Mouse (Mus musculus): ENCODE results near the gene Heatr3. TPM values are rescaled to one million over a fixed set of nuclear protein-coding genes. Genes with fewer than 3 reads are reported as not detected.

Gene Heatr3
- polyA plus RNA-seq (2015; fragmentation: Nextera tagmentation; extraction: Ambion mirVana): 36.2 and 41.8 TPM in 2 replicates

GRCm38 (mm10) chr8:88137748-88138484 lies at the start of gene Heatr3:
Gene Heatr3, plus strand, starts transcription at chr8:88137855.
- peak; percentile 99 for ATAC-seq (ENCODE audit: low read depth)
- Histone ChIP-seq H3K9me3 (no peaks in the 10 kb centered on the region), H3K4me1 (replicated peaks) (peaks cover 24% of the 10 kb centered on the region), H3K27ac (replicated peaks) (peak within 1 kb of the TSS; percentile 96), H3K9ac (peak within 1 kb of the TSS; percentile 87), H3K4me3 (peak within 1 kb of the TSS; percentile 81), H3K36me3 (peaks cover 56% of the 10 kb centered on the region), H3K4me2 (peak within 1 kb of the TSS; percentile 81), H3K27me3 (no peaks in the 10 kb centered on the region)
- WGBS: under 1% methylated on average over 79 of the region's 79 CpGs

GRCm38 (mm10) chr8:88088006-88088405 lies 49.6 kb upstream of the Heatr3 start:
- no peak overlapping the region for H3K4me2 ChIP-seq
- H3K27ac ChIP-seq (replicated peaks): no peak overlapping the region
- ATAC-seq (ENCODE audit: low read depth): no peak

GRCm38 (mm10) chr8:88091661-88092060 lies 46.0 kb upstream of the Heatr3 start:
- ATAC-seq (ENCODE audit: low read depth): no peak
- Histone ChIP-seq H3K9me3 (no peaks in the 10 kb centered on the region), H3K27ac (replicated peaks) (no peak overlapping the region), H3K4me3 (no peak overlapping the region), H3K4me2 (no peak overlapping the region), H3K27me3 (no peaks in the 10 kb centered on the region), H3K36me3 (no peaks in the 10 kb centered on the region), H3K9ac (no peak overlapping the region), H3K4me1 (replicated peaks) (no peaks in the 10 kb centered on the region)
- 88% methylated on average over 2 of the region's 2 CpGs for WGBS

More at GRCm38 (mm10) chr8:88088006-88088405, 49.6 kb upstream of the Heatr3 start:
- H3K9me3 ChIP-seq: no peaks in the 10 kb centered on the region
- no peaks in the 10 kb centered on the region for H3K4me1 ChIP-seq (replicated peaks)
- no peak overlapping the region for H3K4me3 ChIP-seq
- H3K36me3 ChIP-seq: no peaks in the 10 kb centered on the region
- no peaks in the 10 kb centered on the region for H3K27me3 ChIP-seq
- no peak overlapping the region for H3K9ac ChIP-seq

- Histone ChIP-seq H3K4me2 (no peak overlapping the region), H3K4me3 (no peak overlapping the region), H3K27ac (replicated peaks) (no peak overlapping the region), H3K27me3 (no peaks in the 10 kb centered on the region), H3K4me1 (replicated peaks) (no peaks in the 10 kb centered on the region), H3K36me3 (no peaks in the 10 kb centered on the region), H3K9me3 (no peaks in the 10 kb centered on the region), H3K9ac (no peak overlapping the region)
- 73% methylated on average over 4 of the region's 4 CpGs for WGBS
- no peak for ATAC-seq (ENCODE audit: low read depth)
These were observed 44.3 kb upstream of the Heatr3 start for GRCm38 (mm10) chr8:88093367-88093766.

- WGBS: 85% methylated on average over 4 of the region's 4 CpGs
- no peaks in the 10 kb centered on the region for H3K27me3 ChIP-seq
- H3K9ac ChIP-seq: no peak overlapping the region
- no peaks in the 10 kb centered on the region for H3K4me1 ChIP-seq (replicated peaks)
- no peak for ATAC-seq (ENCODE audit: low read depth)
- H3K4me2 ChIP-seq: no peak overlapping the region
- no peaks in the 10 kb centered on the region for H3K9me3 ChIP-seq
- H3K36me3 ChIP-seq: no peaks in the 10 kb centered on the region
- H3K27ac ChIP-seq (replicated peaks): no peak overlapping the region
- H3K4me3 ChIP-seq: no peak overlapping the region
These were observed 38.8 kb upstream of the Heatr3 start for GRCm38 (mm10) chr8:88098856-88099255.

GRCm38 (mm10) chr8:88099526-88099925 lies 38.1 kb upstream of the Heatr3 start:
- WGBS: 0% methylated on average over 1 of the region's 1 CpGs
- H3K9ac ChIP-seq: no peak overlapping the region

GRCm38 (mm10) chr8:88109241-88109640 lies 28.4 kb upstream of the Heatr3 start:
- no peak overlapping the region for H3K27ac ChIP-seq (replicated peaks)
- no peak overlapping the region for H3K4me2 ChIP-seq
- no peak overlapping the region for H3K9ac ChIP-seq
- no peak overlapping the region for H3K4me3 ChIP-seq
- no peaks in the 10 kb centered on the region for H3K4me1 ChIP-seq (replicated peaks)
- WGBS: 91% methylated on average over 4 of the region's 4 CpGs
- H3K27me3 ChIP-seq: no peaks in the 10 kb centered on the region
- no peak for ATAC-seq (ENCODE audit: low read depth)
- no peaks in the 10 kb centered on the region for H3K36me3 ChIP-seq
- H3K9me3 ChIP-seq: no peaks in the 10 kb centered on the region

More at GRCm38 (mm10) chr8:88099526-88099925, 38.1 kb upstream of the Heatr3 start:
- Histone ChIP-seq H3K27me3 (no peaks in the 10 kb centered on the region), H3K4me3 (no peak overlapping the region), H3K27ac (replicated peaks) (no peak overlapping the region), H3K4me2 (no peak overlapping the region), H3K9me3 (no peaks in the 10 kb centered on the region), H3K4me1 (replicated peaks) (no peaks in the 10 kb centered on the region), H3K36me3 (no peaks in the 10 kb centered on the region)
- no peak for ATAC-seq (ENCODE audit: low read depth)

- H3K4me1 ChIP-seq (replicated peaks): peaks cover 15% of the 10 kb centered on the region
- H3K9ac ChIP-seq: peak within 1 kb of the TSS; percentile 86
- H3K27me3 ChIP-seq: no peaks in the 10 kb centered on the region
- H3K9me3 ChIP-seq: no peaks in the 10 kb centered on the region
- H3K4me3 ChIP-seq: peak within 1 kb of the TSS; percentile 76
- H3K36me3 ChIP-seq: peaks cover 19% of the 10 kb centered on the region
- H3K27ac ChIP-seq (replicated peaks): peak within 1 kb of the TSS; percentile 76
- peak within 1 kb of the TSS; percentile 66 for H3K4me2 ChIP-seq
- peak; percentile 100 for ATAC-seq (ENCODE audit: low read depth)
- WGBS: under 1% methylated on average over 48 of the region's 49 CpGs
These were observed 19.1 kb upstream of the Heatr3 start, which contains the start of gene Cnep1r1 for GRCm38 (mm10) chr8:88118456-88119036. Gene Cnep1r1, plus strand, starts transcription at chr8:88118769.

GRCm38 (mm10) chr8:88119076-88119475 lies 18.6 kb upstream of the Heatr3 start:
- Histone ChIP-seq H3K36me3 (peaks cover 22% of the 10 kb centered on the region), H3K4me2 (peak overlapping the region; percentile 66), H3K27me3 (no peaks in the 10 kb centered on the region), H3K4me3 (peak overlapping the region; percentile 76), H3K9ac (peak overlapping the region; percentile 86), H3K9me3 (no peaks in the 10 kb centered on the region), H3K4me1 (replicated peaks) (peaks cover 15% of the 10 kb centered on the region), H3K27ac (replicated peaks) (peak overlapping the region; percentile 76; the same call in 1 of the 2 replicates)
- 0 out of 2 replicates have a peak, but pooled peaks have one; percentile 65 for ATAC-seq (ENCODE audit: low read depth)
- WGBS: 1% methylated on average over 11 of the region's 11 CpGs

- 88% methylated on average over 2 of the region's 2 CpGs for WGBS
- Histone ChIP-seq H3K27ac (replicated peaks) (no peak overlapping the region), H3K36me3 (peaks cover 66% of the 10 kb centered on the region), H3K27me3 (no peaks in the 10 kb centered on the region), H3K4me3 (no peak overlapping the region), H3K9me3 (no peaks in the 10 kb centered on the region), H3K4me2 (no peak overlapping the region), H3K4me1 (replicated peaks) (peaks cover 8% of the 10 kb centered on the region; the same call in 1 of the 2 replicates), H3K9ac (no peak overlapping the region)
- no peak for ATAC-seq (ENCODE audit: low read depth)
These were observed 12.8 kb upstream of the Heatr3 start for GRCm38 (mm10) chr8:88124850-88125249.

- Histone ChIP-seq H3K36me3 (peaks cover 74% of the 10 kb centered on the region), H3K4me3 (no peak overlapping the region), H3K9ac (no peak overlapping the region), H3K9me3 (no peaks in the 10 kb centered on the region), H3K4me2 (no peak overlapping the region), H3K27me3 (no peaks in the 10 kb centered on the region), H3K27ac (replicated peaks) (no peak overlapping the region), H3K4me1 (replicated peaks) (no peaks in the 10 kb centered on the region)
- 91% methylated on average over 4 of the region's 4 CpGs for WGBS
- ATAC-seq (ENCODE audit: low read depth): no peak
These were observed 8.3 kb upstream of the Heatr3 start for GRCm38 (mm10) chr8:88129397-88129796.

- H3K4me3 ChIP-seq: no peak overlapping the region
- H3K4me1 ChIP-seq (replicated peaks): no peaks in the 10 kb centered on the region
- WGBS: 64% methylated on average over 7 of the region's 7 CpGs
- H3K4me2 ChIP-seq: no peak overlapping the region
- H3K9me3 ChIP-seq: no peaks in the 10 kb centered on the region
- no peak overlapping the region for H3K27ac ChIP-seq (replicated peaks)
- H3K27me3 ChIP-seq: no peaks in the 10 kb centered on the region
- peaks cover 72% of the 10 kb centered on the region for H3K36me3 ChIP-seq
- ATAC-seq (ENCODE audit: low read depth): no peak
- H3K9ac ChIP-seq: no peak overlapping the region
These were observed 6.8 kb upstream of the Heatr3 start for GRCm38 (mm10) chr8:88130754-88131317.
